Mouse (Mus musculus): ENCODE data around the gene Ptges2.

DNA sequence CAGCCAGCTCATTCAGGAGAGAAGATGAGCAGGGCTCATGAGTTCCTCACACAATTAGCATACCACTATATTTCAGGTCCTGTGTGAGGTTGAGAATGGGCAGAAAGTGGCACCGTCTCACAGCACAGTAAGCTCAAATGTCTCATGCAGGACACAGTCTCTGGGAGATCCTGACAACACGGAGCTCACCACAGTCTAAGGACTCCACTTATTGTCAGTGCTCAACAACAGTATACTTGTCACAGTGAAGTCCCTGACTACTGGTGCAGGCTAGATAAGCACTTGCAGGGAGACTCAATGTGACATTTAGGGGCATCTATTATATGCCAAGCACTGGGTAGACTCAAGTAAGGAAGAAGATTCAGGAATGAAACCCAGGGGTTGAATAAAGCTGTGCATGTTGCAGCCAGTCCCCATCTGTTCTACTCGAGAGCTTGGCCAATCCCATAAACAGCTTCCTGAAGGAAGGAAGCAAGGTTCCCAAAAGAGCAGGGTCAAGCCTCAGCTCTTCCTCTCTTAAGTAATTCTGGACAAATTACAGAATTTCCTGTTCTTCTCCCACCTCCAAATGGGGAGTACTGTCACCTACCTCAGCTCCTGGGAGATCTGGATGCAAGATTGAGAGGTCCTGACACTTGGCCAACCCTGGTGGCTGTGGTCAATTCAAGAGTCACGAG lies 33.7 kb downstream of the Ptges2 start:
- TF ChIP-seq CTCF (conservative IDR thresholded peaks at IDR 0.05; ENCODE audit: low read length) (no peak), NANOG (IDR thresholded peaks at IDR 0.05; ENCODE audit: borderline replicate concordance, low read length) (no peak), POU5F1 (IDR thresholded peaks at IDR 0.05; ENCODE audit: borderline replicate concordance, low read length) (no peak)

All from E14TG2a.4 (cell line).